ENCODE assay signal across 32 mouse cellular contexts in genomic region chr11:110473495-110473894, GRCm38 (mm10).
"Had no signal": no experiment of that assay in that cellular context is flagged by ENCODE, and none has a peak within 500 bp of the region (broad histone marks: within the 10 kb centered on the region; RNA-seq: fewer than 3 reads in every experiment).

No protein-coding gene starts in this region.

- H3K9ac ChIP-seq: limb, embryonic 12.5 days; limb, embryonic 13.5 days; limb, embryonic 15.5 days; liver, embryonic 12.5 days; liver, embryonic 13.5 days; liver, embryonic 14.5 days; liver, embryonic 15.5 days; liver, postnatal 0 days; lung, embryonic 14.5 days; lung, embryonic 15.5 days; midbrain, embryonic 12.5 days; midbrain, embryonic 13.5 days; midbrain, embryonic 15.5 days; neural tube, embryonic 12.5 days had no signal

- H3K4me2 ChIP-seq: limb, embryonic 12.5 days; limb, embryonic 13.5 days; limb, embryonic 15.5 days; liver, embryonic 11.5 days; liver, embryonic 12.5 days; liver, embryonic 13.5 days; liver, embryonic 15.5 days; lung, embryonic 14.5 days; lung, embryonic 15.5 days; midbrain, embryonic 11.5 days; midbrain, embryonic 12.5 days; midbrain, embryonic 13.5 days; midbrain, embryonic 15.5 days; neural tube, embryonic 12.5 days had no signal

- H3K27ac ChIP-seq: limb, embryonic 10.5 days; limb, embryonic 12.5 days; limb, embryonic 13.5 days; limb, embryonic 15.5 days; liver, embryonic 12.5 days; liver, embryonic 13.5 days; liver, embryonic 14.5 days; liver, embryonic 15.5 days; lung, embryonic 15.5 days; macrophage; midbrain, embryonic 10.5 days; midbrain, embryonic 12.5 days; midbrain, embryonic 13.5 days; midbrain, embryonic 15.5 days; neural tube, embryonic 12.5 days had no signal

- H3K27me3 ChIP-seq: limb, embryonic 12.5 days; limb, embryonic 13.5 days; limb, embryonic 15.5 days; liver, embryonic 12.5 days; liver, embryonic 13.5 days; liver, embryonic 15.5 days; lung, embryonic 15.5 days; megakaryocyte, embryonic 14.5 days; midbrain, embryonic 15.5 days had no signal

- H3K9me3 ChIP-seq: limb, embryonic 10.5 days; limb, embryonic 12.5 days; limb, embryonic 13.5 days; limb, embryonic 15.5 days; liver, embryonic 12.5 days; liver, embryonic 13.5 days; liver, embryonic 15.5 days; lung, embryonic 15.5 days; megakaryocyte, embryonic 14.5 days; midbrain, embryonic 10.5 days; midbrain, embryonic 12.5 days; midbrain, embryonic 13.5 days; midbrain, embryonic 15.5 days; neural tube, embryonic 12.5 days had no signal

- ATAC-seq: liver, embryonic 12.5 days; lung, postnatal 0 days; midbrain, embryonic 13.5 days; midbrain, embryonic 15.5 days; midbrain, embryonic 16.5 days had no signal

- H3K36me3 ChIP-seq: limb, embryonic 10.5 days; limb, embryonic 12.5 days; limb, embryonic 13.5 days; limb, embryonic 15.5 days; liver, embryonic 12.5 days; liver, embryonic 13.5 days; liver, embryonic 15.5 days; lung, embryonic 15.5 days; midbrain, embryonic 10.5 days; midbrain, embryonic 12.5 days; midbrain, embryonic 13.5 days; midbrain, embryonic 15.5 days; neural tube, embryonic 12.5 days had no signal

- H3K4me3 ChIP-seq: limb, embryonic 10.5 days; limb, embryonic 12.5 days; limb, embryonic 13.5 days; limb, embryonic 15.5 days; liver, embryonic 12.5 days; liver, embryonic 13.5 days; liver, embryonic 15.5 days; lung, embryonic 15.5 days; megakaryocyte, embryonic 14.5 days; midbrain, embryonic 10.5 days; midbrain, embryonic 12.5 days; midbrain, embryonic 13.5 days; midbrain, embryonic 15.5 days; myocyte; neural tube, embryonic 12.5 days had no signal

- DNase-seq: left cerebral cortex, postnatal 4 days; liver; liver, embryonic 13.5 days; liver, postnatal 0 days; lung, adult 18-20 months; lung, adult 2 months; lung, embryonic 14.5 days; lung, postnatal 10 days; lung, postnatal 14 days; lung, postnatal 36 days; lung, postnatal 4 days; midbrain, embryonic 14.5 days had no signal
